Mouse (Mus musculus): ENCODE measurements around the gene Mob3a. TPM values are rescaled to one million over a fixed set of nuclear protein-coding genes. Genes with fewer than 3 reads are reported as not detected.
A peak's percentile ranks its signal among the peaks of the same experiment; 100 is the strongest.
"Not testable (repeated sequence)": the region's sequence is repeated elsewhere in the genome, so short reads cannot be mapped to it uniquely, and the experiment has no call there.

Mob3a gene
- polyA plus RNA-seq, 1 experiment from 2014 or later, result 45.8 TPM

GRCm38 (mm10) chr10:80656863-80657623 is 44.7 kb downstream of the Mob3a start, which contains the start of gene Btbd2:
TSS of gene Btbd2 (minus strand) at chr10:80657071.
- H3K9ac ChIP-seq, result peak within 1 kb of the TSS; percentile 97
- peaks cover 35% of the 10 kb centered on the region for H3K4me1 ChIP-seq
- ATAC-seq (ENCODE audit: insufficient number of reproducible peaks, insufficient read depth, low FRiP score, low TSS enrichment, low read depth), result no peak
- peak within 1 kb of the TSS; percentile 88 for H3K4me3 ChIP-seq
- H3K9me3 ChIP-seq, result no peaks in the 10 kb centered on the region
- no peaks in the 10 kb centered on the region for H3K27me3 ChIP-seq
- 15% methylated on average over 15 of the region's 15 CpGs for WGBS
- peak within 1 kb of the TSS; percentile 88 for H3K27ac ChIP-seq
- peaks cover 7% of the 10 kb centered on the region for H3K36me3 ChIP-seq
- H3K4me2 ChIP-seq, result peak within 1 kb of the TSS; percentile 87

GRCm38 (mm10) chr10:80656130-80656862 is 45.5 kb downstream of the Mob3a start:
- peak; percentile 82 for ATAC-seq (ENCODE audit: insufficient number of reproducible peaks, insufficient read depth, low FRiP score, low TSS enrichment, low read depth)
- Histone ChIP-seq H3K27me3 (no peaks in the 10 kb centered on the region), H3K27ac (peak overlapping the region; percentile 88), H3K4me3 (peak overlapping the region; percentile 88), H3K4me1 (peaks cover 35% of the 10 kb centered on the region), H3K9me3 (no peaks in the 10 kb centered on the region), H3K9ac (peak overlapping the region; percentile 97), H3K4me2 (peak overlapping the region; percentile 87), H3K36me3 (peaks cover 13% of the 10 kb centered on the region)
- WGBS, result 1% methylated on average over 72 of the region's 72 CpGs

- 0 out of 2 replicates have a peak, but pooled peaks have one; percentile 26 for ATAC-seq (ENCODE audit: insufficient number of reproducible peaks, insufficient read depth, low FRiP score, low TSS enrichment, low read depth)
- H3K4me1 ChIP-seq, result peaks cover 35% of the 10 kb centered on the region
- H3K9ac ChIP-seq, result peak overlapping the region; percentile 97
- H3K4me3 ChIP-seq, result peak overlapping the region; percentile 88
- H3K27me3 ChIP-seq, result no peaks in the 10 kb centered on the region
- H3K36me3 ChIP-seq, result peaks cover 21% of the 10 kb centered on the region
- H3K27ac ChIP-seq, result peak overlapping the region; percentile 76
- 5% methylated on average over 12 of the region's 12 CpGs for WGBS
- no peaks in the 10 kb centered on the region for H3K9me3 ChIP-seq
- peak overlapping the region; percentile 87 for H3K4me2 ChIP-seq
These were observed 46.2 kb downstream of the Mob3a start for GRCm38 (mm10) chr10:80655406-80656129.

GRCm38 (mm10) chr10:80654866-80655265 is 46.9 kb downstream of the Mob3a start:
- H3K9me3 ChIP-seq, result no peaks in the 10 kb centered on the region
- H3K27me3 ChIP-seq, result no peaks in the 10 kb centered on the region
- WGBS, result 85% methylated on average over 6 of the region's 6 CpGs
- H3K4me3 ChIP-seq, result peak overlapping the region; percentile 88
- H3K36me3 ChIP-seq, result peaks cover 25% of the 10 kb centered on the region
- H3K27ac ChIP-seq, result no peak overlapping the region
- ATAC-seq (ENCODE audit: insufficient number of reproducible peaks, insufficient read depth, low FRiP score, low TSS enrichment, low read depth), result no peak
- peak overlapping the region; percentile 87 for H3K4me2 ChIP-seq
- peaks cover 35% of the 10 kb centered on the region for H3K4me1 ChIP-seq
- peak overlapping the region; percentile 97 for H3K9ac ChIP-seq

- Histone ChIP-seq H3K4me1 (peaks cover 25% of the 10 kb centered on the region), H3K9me3 (no peaks in the 10 kb centered on the region), H3K27me3 (no peaks in the 10 kb centered on the region), H3K36me3 (peaks cover 37% of the 10 kb centered on the region), H3K4me3 (no peak overlapping the region), H3K4me2 (no peak overlapping the region), H3K9ac (0 out of 2 replicates have a peak overlapping the region, but pooled peaks have one; percentile 27), H3K27ac (no peak overlapping the region)
- no peak for ATAC-seq (ENCODE audit: insufficient number of reproducible peaks, insufficient read depth, low FRiP score, low TSS enrichment, low read depth)
- 93% methylated on average over 6 of the region's 6 CpGs for WGBS
These were observed 48.5 kb downstream of the Mob3a start for GRCm38 (mm10) chr10:80653156-80653720.

- 93% methylated on average over 10 of the region's 10 CpGs for WGBS
- H3K4me3 ChIP-seq, result no peak overlapping the region
- no peaks in the 10 kb centered on the region for H3K9me3 ChIP-seq
- peaks cover 18% of the 10 kb centered on the region for H3K4me1 ChIP-seq
- peaks cover 63% of the 10 kb centered on the region for H3K36me3 ChIP-seq
- H3K27ac ChIP-seq, result no peak overlapping the region
- H3K4me2 ChIP-seq, result no peak overlapping the region
- no peaks in the 10 kb centered on the region for H3K27me3 ChIP-seq
- no peak for ATAC-seq (ENCODE audit: insufficient number of reproducible peaks, insufficient read depth, low FRiP score, low TSS enrichment, low read depth)
- H3K9ac ChIP-seq, result no peak overlapping the region
These were observed 51.4 kb downstream of the Mob3a start for GRCm38 (mm10) chr10:80650392-80650791.

- not testable (repeated sequence) for H3K9ac ChIP-seq; H3K27me3 ChIP-seq; H3K9me3 ChIP-seq; ATAC-seq (ENCODE audit: insufficient number of reproducible peaks, insufficient read depth, low FRiP score, low TSS enrichment, low read depth); H3K4me2 ChIP-seq; H3K4me3 ChIP-seq; H3K27ac ChIP-seq
- Histone ChIP-seq H3K36me3 (peaks cover 68% of the 10 kb centered on the region), H3K4me1 (peaks cover 13% of the 10 kb centered on the region)
- 85% methylated on average over 6 of the region's 6 CpGs for WGBS
These were observed 51.9 kb downstream of the Mob3a start for GRCm38 (mm10) chr10:80649910-80650309.

- Histone ChIP-seq H3K9ac (no peak overlapping the region), H3K4me3 (no peak overlapping the region), H3K27me3 (no peaks in the 10 kb centered on the region), H3K4me2 (no peak overlapping the region), H3K36me3 (peaks cover 90% of the 10 kb centered on the region), H3K4me1 (no peaks in the 10 kb centered on the region), H3K9me3 (no peaks in the 10 kb centered on the region), H3K27ac (no peak overlapping the region)
- no peak for ATAC-seq (ENCODE audit: insufficient number of reproducible peaks, insufficient read depth, low FRiP score, low TSS enrichment, low read depth)
- 94% methylated on average over 10 of the region's 10 CpGs for WGBS
These were observed 54.8 kb downstream of the Mob3a start for GRCm38 (mm10) chr10:80646936-80647335.

GRCm38 (mm10) chr10:80635345-80635744 is 66.4 kb downstream of the Mob3a start:
- H3K9me3 ChIP-seq, result no peaks in the 10 kb centered on the region
- H3K4me3 ChIP-seq, result no peak overlapping the region
- no peaks in the 10 kb centered on the region for H3K27me3 ChIP-seq
- ATAC-seq (ENCODE audit: insufficient number of reproducible peaks, insufficient read depth, low FRiP score, low TSS enrichment, low read depth), result no peak
- H3K9ac ChIP-seq, result no peak overlapping the region
- H3K4me1 ChIP-seq, result no peaks in the 10 kb centered on the region
- no peak overlapping the region for H3K27ac ChIP-seq
- no peak overlapping the region for H3K4me2 ChIP-seq
- H3K36me3 ChIP-seq, result peaks cover 80% of the 10 kb centered on the region
- WGBS, result 82% methylated on average over 6 of the region's 6 CpGs

Measured in embryonic facial prominence, embryonic 13.5 days (tissue).